Mouse (Mus musculus): ENCODE results near the gene Tom1l2. TPM values are rescaled to one million over a fixed set of nuclear protein-coding genes. Genes with fewer than 3 reads are reported as not detected.
A peak's percentile ranks its signal among the peaks of the same experiment; 100 is the strongest.

Tom1l2 gene
- polyA plus RNA-seq, 1 experiment from 2014 or later = 10.6 TPM

DNA sequence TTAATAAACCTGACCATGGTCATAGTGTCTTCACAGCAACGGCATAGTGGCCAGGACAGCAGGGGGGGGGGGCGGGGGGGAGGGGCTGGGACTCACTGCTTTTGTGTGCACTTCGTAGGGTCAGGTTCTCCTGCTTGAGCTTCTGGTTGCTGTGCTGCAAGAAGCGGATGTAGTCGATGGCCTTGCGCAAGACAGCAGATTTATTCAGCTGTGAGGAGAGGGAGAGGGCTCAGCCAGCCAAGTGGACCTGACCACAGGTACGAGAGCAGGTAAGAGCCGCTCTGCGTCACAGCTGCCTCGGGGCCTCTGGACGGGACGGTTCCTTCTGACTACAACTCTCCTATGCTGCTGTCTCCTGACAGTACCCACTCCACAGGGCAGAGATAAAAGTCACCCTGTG is 147.7 kb downstream of the Tom1l2 start:
- Histone ChIP-seq H3K27ac (replicated peaks; ENCODE audit: low read depth, low read length) (no peak overlapping the region), H3K4me2 (ENCODE audit: low read depth, severe bottlenecking) (no peak overlapping the region), H3K27me3 (ENCODE audit: control insufficient read depth, insufficient read depth, low read length) (no peaks in the 10 kb centered on the region), H3K36me3 (ENCODE audit: control insufficient read depth, insufficient read depth, low read length) (peaks cover 44% of the 10 kb centered on the region), H3K4me1 (ENCODE audit: control insufficient read depth, insufficient read depth, low read length) (peaks cover 28% of the 10 kb centered on the region), H3K4me3 (ENCODE audit: low read depth, low read length) (no peak overlapping the region), H3K9me3 (ENCODE audit: control insufficient read depth, low read length) (no peaks in the 10 kb centered on the region), H3K9ac (ENCODE audit: low read length) (no peak overlapping the region)
- ATAC-seq (ENCODE audit: insufficient number of reproducible peaks, low FRiP score, low TSS enrichment, low read depth) (no peak), DNase-seq (ENCODE audit: low spot score) (no peak)
- WGBS = 90% methylated on average over 12 of the region's 12 CpGs

DNA sequence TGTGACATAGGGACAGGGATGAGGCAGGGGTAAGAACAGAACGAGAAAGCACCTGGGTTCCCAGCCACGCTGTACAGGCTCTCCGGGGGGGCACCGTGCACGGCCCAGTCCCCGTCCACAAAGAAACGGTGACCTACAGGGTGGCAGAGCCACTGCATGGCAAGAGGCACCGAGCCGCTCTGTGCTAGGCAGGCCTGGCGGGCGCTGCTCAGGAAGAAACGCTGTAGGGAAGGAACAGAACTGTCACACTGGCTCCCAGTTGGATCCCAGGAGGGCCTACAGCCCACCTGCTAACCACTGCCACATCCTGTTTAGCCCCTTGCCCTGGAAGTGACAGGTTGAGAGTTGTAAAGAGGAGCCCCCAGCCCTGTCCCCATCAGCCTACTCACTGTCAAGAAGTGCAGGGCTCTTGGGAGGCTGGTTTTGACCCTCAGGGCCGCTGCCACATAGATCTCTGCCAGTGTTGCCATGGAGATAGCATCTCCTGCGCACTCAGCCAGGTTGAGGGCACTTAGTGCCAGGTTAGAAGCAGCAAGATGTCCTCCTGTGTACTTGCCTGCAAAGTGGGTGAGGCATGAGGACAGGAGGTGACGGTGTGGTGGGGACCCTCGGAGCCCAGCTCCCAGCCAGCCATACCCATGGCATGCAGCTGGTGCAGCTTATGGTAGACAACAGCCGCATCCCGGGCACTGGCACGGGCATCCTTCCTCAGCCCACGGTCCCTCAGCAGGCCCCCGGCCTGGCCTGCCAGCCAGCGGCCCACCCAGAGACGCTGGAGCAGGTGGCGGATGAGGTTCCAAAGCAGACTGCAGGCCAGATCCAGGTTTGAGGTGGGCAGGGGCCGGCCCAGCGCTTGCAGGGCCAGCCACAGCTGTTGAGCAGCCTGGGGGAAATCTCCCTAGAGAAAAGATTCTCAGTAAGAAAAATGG is 149.7 kb downstream of the Tom1l2 start:
- ATAC-seq (ENCODE audit: insufficient number of reproducible peaks, low FRiP score, low TSS enrichment, low read depth) (no peak), DNase-seq (ENCODE audit: low spot score) (no peak)
- no peak overlapping the region for H3K27ac ChIP-seq (replicated peaks; ENCODE audit: low read depth, low read length)
- no peaks in the 10 kb centered on the region for H3K9me3 ChIP-seq (ENCODE audit: control insufficient read depth, low read length)
- H3K4me1 ChIP-seq (ENCODE audit: control insufficient read depth, insufficient read depth, low read length) = peaks cover 14% of the 10 kb centered on the region; the same call in 1 of the 2 replicates
- H3K27me3 ChIP-seq (ENCODE audit: control insufficient read depth, insufficient read depth, low read length) = no peaks in the 10 kb centered on the region
- 93% methylated on average over 26 of the region's 26 CpGs for WGBS
- no peak overlapping the region for H3K4me3 ChIP-seq (ENCODE audit: low read depth, low read length)
- no peak overlapping the region for H3K4me2 ChIP-seq (ENCODE audit: low read depth, severe bottlenecking)
- H3K9ac ChIP-seq (ENCODE audit: low read length) = no peak overlapping the region
- H3K36me3 ChIP-seq (ENCODE audit: control insufficient read depth, insufficient read depth, low read length) = peaks cover 49% of the 10 kb centered on the region

DNA sequence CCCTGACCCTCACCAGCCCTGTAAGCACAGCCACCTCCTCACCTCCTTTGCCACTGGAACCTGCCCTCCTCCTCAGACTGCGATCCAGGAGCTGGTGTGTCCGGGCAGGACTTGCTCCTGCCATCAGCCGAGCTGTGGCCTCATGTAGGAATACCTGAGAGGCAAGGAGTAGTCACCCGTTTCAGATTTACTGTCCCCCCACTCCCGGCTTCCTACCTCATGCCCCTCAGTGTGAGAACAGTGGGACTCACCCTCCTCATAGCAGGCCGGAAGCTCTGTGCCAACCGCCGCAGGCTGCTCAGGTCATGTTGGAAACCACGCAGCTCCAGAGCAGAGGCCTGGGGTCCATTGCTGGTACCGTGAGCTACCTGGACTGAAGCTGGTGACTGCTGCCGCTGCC is 152.3 kb downstream of the Tom1l2 start:
- DNase-seq (ENCODE audit: low spot score) = no peak
- H3K4me2 ChIP-seq (ENCODE audit: low read depth, severe bottlenecking) = no peak overlapping the region
- peak overlapping the region; percentile 52; the same call in 1 of the 2 replicates for H3K27ac ChIP-seq (replicated peaks; ENCODE audit: low read depth, low read length)
- no peaks in the 10 kb centered on the region for H3K27me3 ChIP-seq (ENCODE audit: control insufficient read depth, insufficient read depth, low read length)
- H3K4me1 ChIP-seq (ENCODE audit: control insufficient read depth, insufficient read depth, low read length) = peaks cover 7% of the 10 kb centered on the region; the same call in 1 of the 2 replicates
- peaks cover 49% of the 10 kb centered on the region for H3K36me3 ChIP-seq (ENCODE audit: control insufficient read depth, insufficient read depth, low read length)
- WGBS = 90% methylated on average over 11 of the region's 11 CpGs
- H3K9ac ChIP-seq (ENCODE audit: low read length) = 0 out of 2 replicates have a peak overlapping the region, but pooled peaks have one; percentile 35
- H3K9me3 ChIP-seq (ENCODE audit: control insufficient read depth, low read length) = no peaks in the 10 kb centered on the region
- no peak for ATAC-seq (ENCODE audit: insufficient number of reproducible peaks, low FRiP score, low TSS enrichment, low read depth)
- no peak overlapping the region for H3K4me3 ChIP-seq (ENCODE audit: low read depth, low read length)

DNA sequence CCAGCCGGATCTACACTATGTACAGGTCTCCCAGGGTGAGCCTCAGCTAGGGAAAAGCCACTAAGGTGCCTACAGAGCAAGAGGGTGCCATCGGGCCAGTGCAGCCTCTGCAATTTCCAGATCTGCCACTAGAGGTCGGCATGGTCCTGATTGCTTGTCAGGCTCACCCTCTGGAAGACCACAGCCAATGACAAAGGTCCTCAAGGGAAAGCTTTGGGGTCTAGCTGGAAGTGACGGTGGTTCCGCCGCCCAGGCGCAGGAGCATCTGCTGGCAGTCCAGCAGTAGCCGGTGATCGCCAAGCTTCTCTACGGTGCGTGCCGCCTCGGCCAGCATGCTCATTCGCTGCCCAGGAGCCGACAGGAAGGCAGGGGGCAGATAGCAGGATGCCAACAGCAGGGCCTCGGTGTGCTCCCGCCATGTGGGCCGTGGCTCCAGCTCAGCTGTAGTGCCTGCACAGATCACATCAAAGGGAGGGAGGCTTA is 153.0 kb downstream of the Tom1l2 start:
- peak overlapping the region; percentile 35; the same call in 1 of the 2 replicates for H3K9ac ChIP-seq (ENCODE audit: low read length)
- H3K27me3 ChIP-seq (ENCODE audit: control insufficient read depth, insufficient read depth, low read length) = no peaks in the 10 kb centered on the region

GRCm38 (mm10) chr11:60198651-60199050 is 154.1 kb downstream of the Tom1l2 start:
- no peaks in the 10 kb centered on the region for H3K27me3 ChIP-seq (ENCODE audit: control insufficient read depth, insufficient read depth, low read length)
- H3K4me3 ChIP-seq (ENCODE audit: low read depth, low read length) = no peak overlapping the region
- 92% methylated on average over 12 of the region's 12 CpGs for WGBS
- no peak overlapping the region for H3K4me2 ChIP-seq (ENCODE audit: low read depth, severe bottlenecking)
- H3K9me3 ChIP-seq (ENCODE audit: control insufficient read depth, low read length) = peaks cover 4% of the 10 kb centered on the region; the same call in 1 of the 2 replicates
- no peak overlapping the region for H3K27ac ChIP-seq (replicated peaks; ENCODE audit: low read depth, low read length)
- ATAC-seq (ENCODE audit: insufficient number of reproducible peaks, low FRiP score, low TSS enrichment, low read depth) = no peak
- peaks cover 51% of the 10 kb centered on the region for H3K36me3 ChIP-seq (ENCODE audit: control insufficient read depth, insufficient read depth, low read length)
- DNase-seq (ENCODE audit: low spot score) = no peak
- no peak overlapping the region for H3K9ac ChIP-seq (ENCODE audit: low read length)
- H3K4me1 ChIP-seq (ENCODE audit: control insufficient read depth, insufficient read depth, low read length) = peaks cover 7% of the 10 kb centered on the region; the same call in 1 of the 2 replicates

More for the DNA sequence above, 153.0 kb downstream of the Tom1l2 start:
- Histone ChIP-seq H3K4me2 (ENCODE audit: low read depth, severe bottlenecking) (no peak overlapping the region), H3K36me3 (ENCODE audit: control insufficient read depth, insufficient read depth, low read length) (peaks cover 49% of the 10 kb centered on the region), H3K27ac (replicated peaks; ENCODE audit: low read depth, low read length) (peak overlapping the region; percentile 52; the same call in 1 of the 2 replicates), H3K9me3 (ENCODE audit: control insufficient read depth, low read length) (peaks cover 3% of the 10 kb centered on the region; the same call in 1 of the 2 replicates), H3K4me3 (ENCODE audit: low read depth, low read length) (no peak overlapping the region), H3K4me1 (ENCODE audit: control insufficient read depth, insufficient read depth, low read length) (peaks cover 7% of the 10 kb centered on the region; the same call in 1 of the 2 replicates)
- 11% methylated on average over 18 of the region's 18 CpGs for WGBS
- DNase-seq (ENCODE audit: low spot score) (peak; percentile 97), ATAC-seq (ENCODE audit: insufficient number of reproducible peaks, low FRiP score, low TSS enrichment, low read depth) (no peak)

DNA sequence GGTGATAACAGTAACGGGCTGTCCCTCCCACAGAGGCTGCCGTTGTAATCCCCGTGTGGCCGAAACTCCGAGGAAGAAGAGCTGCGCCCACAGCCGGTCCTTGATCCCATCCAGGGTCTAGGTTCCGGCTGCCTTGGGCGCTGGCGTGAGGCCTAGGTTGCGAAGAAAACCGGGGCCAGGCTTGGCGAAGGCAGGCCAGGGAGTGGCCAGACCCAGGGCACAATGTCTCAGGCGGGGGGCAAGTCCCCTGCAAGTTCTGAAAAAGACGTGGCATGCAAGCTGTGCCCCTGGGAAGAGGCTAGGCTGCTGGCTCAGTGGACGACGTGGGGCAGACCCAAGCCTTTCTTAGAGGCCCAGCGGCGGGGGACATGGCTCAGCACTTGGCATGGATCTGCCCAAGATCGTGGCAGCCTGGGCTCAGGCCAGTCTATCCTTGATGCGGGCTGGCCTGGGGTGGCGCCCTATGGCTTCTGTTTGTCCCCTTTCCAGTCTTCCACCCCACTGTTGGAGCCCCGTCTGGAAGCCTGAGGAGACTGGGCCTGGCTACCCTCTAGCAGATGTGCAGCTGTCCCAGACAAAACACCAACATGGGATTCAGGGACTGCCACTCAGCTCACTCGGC is 154.6 kb downstream of the Tom1l2 start:
- Histone ChIP-seq H3K27me3 (ENCODE audit: control insufficient read depth, insufficient read depth, low read length) (no peaks in the 10 kb centered on the region), H3K9ac (ENCODE audit: low read length) (no peak overlapping the region), H3K4me3 (ENCODE audit: low read depth, low read length) (no peak overlapping the region), H3K9me3 (ENCODE audit: control insufficient read depth, low read length) (peaks cover 4% of the 10 kb centered on the region; the same call in 1 of the 2 replicates), H3K4me2 (ENCODE audit: low read depth, severe bottlenecking) (no peak overlapping the region), H3K36me3 (ENCODE audit: control insufficient read depth, insufficient read depth, low read length) (peaks cover 48% of the 10 kb centered on the region), H3K27ac (replicated peaks; ENCODE audit: low read depth, low read length) (no peak overlapping the region), H3K4me1 (ENCODE audit: control insufficient read depth, insufficient read depth, low read length) (peaks cover 7% of the 10 kb centered on the region; the same call in 1 of the 2 replicates)
- 86% methylated on average over 24 of the region's 24 CpGs for WGBS
- ATAC-seq (ENCODE audit: insufficient number of reproducible peaks, low FRiP score, low TSS enrichment, low read depth) = no peak
- no peak for DNase-seq (ENCODE audit: low spot score)

DNA sequence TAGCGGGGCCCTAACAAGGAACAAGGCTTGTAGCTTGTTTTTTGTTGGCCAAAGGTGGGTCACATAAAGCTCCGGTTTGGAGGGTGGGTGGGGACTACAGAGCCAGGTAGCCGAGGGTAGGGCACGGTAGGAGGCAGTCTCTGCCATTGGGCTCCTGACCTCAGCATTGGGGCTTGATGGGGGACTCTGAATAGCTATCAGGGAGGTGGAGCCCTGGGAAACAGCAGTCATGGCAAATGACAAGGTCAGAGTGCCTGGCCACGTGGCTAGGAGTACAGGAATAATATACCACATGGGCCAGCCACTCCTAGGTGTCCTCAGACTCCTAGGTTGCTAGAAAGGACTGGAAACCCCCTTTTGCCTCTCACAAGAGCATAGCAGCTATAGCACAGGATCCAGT is 156.4 kb downstream of the Tom1l2 start:
- H3K36me3 ChIP-seq (ENCODE audit: control insufficient read depth, insufficient read depth, low read length) = peaks cover 41% of the 10 kb centered on the region
- no peak overlapping the region for H3K4me2 ChIP-seq (ENCODE audit: low read depth, severe bottlenecking)
- peaks cover 7% of the 10 kb centered on the region; the same call in 1 of the 2 replicates for H3K4me1 ChIP-seq (ENCODE audit: control insufficient read depth, insufficient read depth, low read length)
- DNase-seq (ENCODE audit: low spot score) = no peak
- 81% methylated on average over 5 of the region's 5 CpGs for WGBS
- H3K27me3 ChIP-seq (ENCODE audit: control insufficient read depth, insufficient read depth, low read length) = no peaks in the 10 kb centered on the region
- no peak overlapping the region for H3K4me3 ChIP-seq (ENCODE audit: low read depth, low read length)
- no peak overlapping the region for H3K9ac ChIP-seq (ENCODE audit: low read length)
- ATAC-seq (ENCODE audit: insufficient number of reproducible peaks, low FRiP score, low TSS enrichment, low read depth) = no peak
- no peak overlapping the region for H3K27ac ChIP-seq (replicated peaks; ENCODE audit: low read depth, low read length)
- H3K9me3 ChIP-seq (ENCODE audit: control insufficient read depth, low read length) = peaks cover 4% of the 10 kb centered on the region; the same call in 1 of the 2 replicates

- Histone ChIP-seq H3K4me3 (ENCODE audit: low read depth, low read length) (no peak overlapping the region), H3K4me1 (ENCODE audit: control insufficient read depth, insufficient read depth, low read length) (peaks cover 8% of the 10 kb centered on the region; the same call in 1 of the 2 replicates), H3K9ac (ENCODE audit: low read length) (no peak overlapping the region), H3K4me2 (ENCODE audit: low read depth, severe bottlenecking) (no peak overlapping the region), H3K36me3 (ENCODE audit: control insufficient read depth, insufficient read depth, low read length) (peaks cover 43% of the 10 kb centered on the region), H3K27me3 (ENCODE audit: control insufficient read depth, insufficient read depth, low read length) (no peaks in the 10 kb centered on the region), H3K27ac (replicated peaks; ENCODE audit: low read depth, low read length) (no peak overlapping the region), H3K9me3 (ENCODE audit: control insufficient read depth, low read length) (peaks cover 4% of the 10 kb centered on the region; the same call in 1 of the 2 replicates)
- DNase-seq (ENCODE audit: low spot score) (no peak), ATAC-seq (ENCODE audit: insufficient number of reproducible peaks, low FRiP score, low TSS enrichment, low read depth) (no peak)
Observed at GRCm38 (mm10) chr11:60195108-60195507, 157.6 kb downstream of the Tom1l2 start.

Data from limb, embryonic 11.5 days (tissue).